Mouse (Mus musculus): Measurements from ENCODE around the gene Gpr180.
A peak's percentile ranks its signal among the peaks of the same experiment; 100 is the strongest.

The Gpr180 gene

DNA sequence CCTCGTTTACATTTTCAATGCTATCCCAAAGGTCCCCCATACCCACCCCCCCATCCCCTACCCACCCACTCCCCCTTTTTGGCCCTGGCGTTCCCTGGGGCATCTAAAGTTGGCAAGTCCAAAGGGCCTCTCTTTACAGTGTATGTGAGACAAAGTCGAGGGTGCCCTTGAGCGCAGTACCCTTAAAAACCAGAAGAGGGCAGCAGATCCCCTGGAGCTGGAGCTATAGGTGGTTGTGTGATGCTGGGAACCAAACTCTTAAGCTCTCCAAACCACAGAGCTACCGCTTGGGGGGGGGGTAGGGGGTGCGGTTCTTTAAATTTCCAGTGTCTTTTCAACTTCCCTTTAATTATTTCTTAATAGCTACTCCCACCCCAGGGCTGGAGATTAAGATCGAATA, 66.1 kb downstream of the Gpr180 start:
- DNase-seq (ENCODE audit: low spot score in 2 of 2) = peak in 1 of 2 experiments; percentile 58

DNA sequence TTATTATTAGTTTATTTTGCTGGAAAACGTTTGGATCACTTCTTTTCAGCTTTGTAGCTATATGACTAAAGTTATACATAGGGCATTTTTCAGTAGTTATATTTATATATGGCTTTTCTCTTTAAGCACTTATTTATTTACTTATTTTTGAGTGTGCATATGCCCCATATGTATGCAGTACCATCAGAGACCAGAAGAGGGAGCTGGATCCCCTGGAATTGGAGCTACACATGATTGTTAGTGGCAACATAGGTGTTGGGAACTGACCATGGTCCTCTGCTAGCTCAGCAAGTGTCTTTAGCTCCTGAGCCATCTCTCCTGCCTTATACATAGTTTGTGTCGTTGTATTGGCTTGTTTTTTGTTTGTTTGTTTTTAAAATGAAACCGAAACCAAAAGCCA, 70.4 kb downstream of the Gpr180 start:
- no peak for DNase-seq (ENCODE audit: low spot score in 2 of 2)

DNA sequence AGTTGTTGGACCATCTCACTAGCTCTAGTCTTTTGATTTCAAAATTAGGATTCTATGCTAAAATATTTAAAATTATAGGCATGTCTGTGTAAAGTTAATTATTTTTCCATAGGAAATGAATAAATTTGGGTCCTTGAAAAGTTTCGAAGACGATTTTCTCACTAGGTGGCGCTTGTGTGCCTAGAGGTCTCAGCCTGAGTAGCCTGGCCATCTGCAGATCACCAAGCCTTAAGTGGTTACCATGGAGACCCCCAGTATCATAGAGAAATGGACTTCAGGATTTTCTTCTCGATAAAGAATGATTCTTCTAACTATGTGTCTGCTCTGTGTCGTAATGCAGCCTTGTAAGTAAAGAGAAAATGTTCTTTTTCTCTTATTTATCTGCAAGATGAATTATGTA, 72.7 kb downstream of the Gpr180 start:
- DNase-seq (ENCODE audit: low spot score in 2 of 2) = no peak

DNA sequence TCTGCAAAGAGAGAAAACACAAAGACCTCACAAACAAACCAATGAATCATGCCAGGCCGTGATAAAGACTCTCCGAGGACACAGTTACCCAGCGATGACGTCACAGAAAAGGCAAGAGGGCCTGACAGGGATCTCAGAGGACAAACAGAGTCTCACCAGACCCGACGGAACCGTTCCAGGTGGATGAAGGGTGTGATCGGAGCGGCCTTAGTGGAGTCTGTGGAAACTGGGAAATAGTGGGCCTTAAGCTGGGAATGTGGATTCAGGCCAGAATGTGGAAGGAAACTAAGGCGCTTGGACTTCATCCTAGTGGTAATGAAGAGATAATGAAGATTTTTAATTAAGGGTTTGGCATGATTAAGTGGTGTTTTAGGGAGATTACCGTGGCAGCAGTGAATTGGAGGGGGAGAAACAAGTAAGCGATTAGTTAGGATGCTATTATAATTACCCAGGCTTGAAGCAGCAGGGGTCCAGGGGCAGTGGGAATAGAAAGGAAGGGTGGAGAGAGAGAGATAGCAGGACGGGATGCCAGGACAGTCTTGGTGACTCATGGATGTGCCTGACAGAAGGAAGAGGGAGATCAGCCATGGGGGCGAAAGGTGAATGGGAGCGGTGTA, 75.3 kb downstream of the Gpr180 start:
- DNase-seq (ENCODE audit: low spot score in 2 of 2) = no peak
